Mouse (Mus musculus): ENCODE measurements at regions not wholly inside any gene's neighbourhood (a gene's known extent, or its start where the extent isn't known, plus 50 kb on each side); places are given as distances from the start of the nearest gene placed in this dataset.

- TF ChIP-seq POLR2A (IDR thresholded peaks at IDR 0.05; ENCODE audit: borderline replicate concordance, low read depth, low read length) (no peak), CTCF (IDR thresholded peaks at IDR 0.05; ENCODE audit: low read depth, low read length) (no peak)
These were observed 193.8 kb upstream of the Fbxl7 start for GRCm38 (mm10) chr15:27089155-27089554.

All from bone marrow macrophage, adult 2 months (primary cell).